Mouse (Mus musculus): ENCODE measurements around the gene Aktip. TPM values are rescaled to one million over a fixed set of nuclear protein-coding genes. Genes with fewer than 3 reads are reported as not detected.

Gene Aktip
- polyA plus RNA-seq, 1 experiment from 2014 or later = 52.5 TPM

GRCm38 (mm10) chr8:91176176-91176575 lies 23.6 kb downstream of the Aktip start:
- Histone ChIP-seq H3K4me1 (ENCODE audit: control insufficient read depth, insufficient read depth, low read length) (no peaks in the 10 kb centered on the region), H3K4me2 (ENCODE audit: low read depth, low read length) (no peak overlapping the region), H3K9ac (ENCODE audit: low read length) (no peak overlapping the region), H3K9me3 (replicated peaks; ENCODE audit: control insufficient read depth, low read length) (no peaks in the 10 kb centered on the region), H3K4me3 (replicated peaks; ENCODE audit: low read length) (no peak overlapping the region), H3K27me3 (ENCODE audit: control insufficient read depth, insufficient read depth, low read length) (no peaks in the 10 kb centered on the region), H3K27ac (ENCODE audit: low read length) (no peak overlapping the region), H3K36me3 (ENCODE audit: control insufficient read depth, insufficient read depth, low read length) (no peaks in the 10 kb centered on the region)
- no peak for ATAC-seq (ENCODE audit: insufficient read depth, low FRiP score)
- WGBS = 69% methylated on average over 14 of the region's 14 CpGs

GRCm38 (mm10) chr8:91171605-91172004 lies 28.2 kb downstream of the Aktip start:
- no peaks in the 10 kb centered on the region for H3K4me1 ChIP-seq (ENCODE audit: control insufficient read depth, insufficient read depth, low read length)
- H3K36me3 ChIP-seq (ENCODE audit: control insufficient read depth, insufficient read depth, low read length) = no peaks in the 10 kb centered on the region
- H3K9me3 ChIP-seq (replicated peaks; ENCODE audit: control insufficient read depth, low read length) = no peaks in the 10 kb centered on the region
- no peak overlapping the region for H3K4me3 ChIP-seq (replicated peaks; ENCODE audit: low read length)
- no peaks in the 10 kb centered on the region for H3K27me3 ChIP-seq (ENCODE audit: control insufficient read depth, insufficient read depth, low read length)
- WGBS = 36% methylated on average over 13 of the region's 13 CpGs
- H3K4me2 ChIP-seq (ENCODE audit: low read depth, low read length) = no peak overlapping the region
- H3K9ac ChIP-seq (ENCODE audit: low read length) = no peak overlapping the region
- no peak for ATAC-seq (ENCODE audit: insufficient read depth, low FRiP score)
- no peak overlapping the region for H3K27ac ChIP-seq (ENCODE audit: low read length)

- no peak overlapping the region for H3K9ac ChIP-seq (ENCODE audit: low read length)
- H3K4me1 ChIP-seq (ENCODE audit: control insufficient read depth, insufficient read depth, low read length) = no peaks in the 10 kb centered on the region
- no peaks in the 10 kb centered on the region for H3K36me3 ChIP-seq (ENCODE audit: control insufficient read depth, insufficient read depth, low read length)
- whole genome bisulfite sequencing = 52% methylated on average over 14 of the region's 14 CpGs
- H3K27ac ChIP-seq (ENCODE audit: low read length) = no peak overlapping the region
- H3K4me2 ChIP-seq (ENCODE audit: low read depth, low read length) = no peak overlapping the region
- H3K27me3 ChIP-seq (ENCODE audit: control insufficient read depth, insufficient read depth, low read length) = no peaks in the 10 kb centered on the region
- no peaks in the 10 kb centered on the region for H3K9me3 ChIP-seq (replicated peaks; ENCODE audit: control insufficient read depth, low read length)
- H3K4me3 ChIP-seq (replicated peaks; ENCODE audit: low read length) = no peak overlapping the region
- no peak for ATAC-seq (ENCODE audit: insufficient read depth, low FRiP score)
Observed at GRCm38 (mm10) chr8:91170914-91171313, 28.9 kb downstream of the Aktip start.

- Histone ChIP-seq H3K4me2 (ENCODE audit: low read depth, low read length) (no peak overlapping the region), H3K27me3 (ENCODE audit: control insufficient read depth, insufficient read depth, low read length) (no peaks in the 10 kb centered on the region), H3K9me3 (replicated peaks; ENCODE audit: control insufficient read depth, low read length) (no peaks in the 10 kb centered on the region), H3K4me1 (ENCODE audit: control insufficient read depth, insufficient read depth, low read length) (no peaks in the 10 kb centered on the region), H3K9ac (ENCODE audit: low read length) (no peak overlapping the region), H3K27ac (ENCODE audit: low read length) (no peak overlapping the region), H3K4me3 (replicated peaks; ENCODE audit: low read length) (no peak overlapping the region), H3K36me3 (ENCODE audit: control insufficient read depth, insufficient read depth, low read length) (no peaks in the 10 kb centered on the region)
- no peak for ATAC-seq (ENCODE audit: insufficient read depth, low FRiP score)
- 59% methylated on average over 6 of the region's 6 CpGs for WGBS
Observed at GRCm38 (mm10) chr8:91170152-91170551, 29.6 kb downstream of the Aktip start.

GRCm38 (mm10) chr8:91159959-91160800 lies 39.6 kb downstream of the Aktip start:
- ATAC-seq (ENCODE audit: insufficient read depth, low FRiP score) = no peak
- no peaks in the 10 kb centered on the region for H3K27me3 ChIP-seq (ENCODE audit: control insufficient read depth, insufficient read depth, low read length)
- no peak overlapping the region for H3K27ac ChIP-seq (ENCODE audit: low read length)
- H3K4me1 ChIP-seq (ENCODE audit: control insufficient read depth, insufficient read depth, low read length) = no peaks in the 10 kb centered on the region
- no peaks in the 10 kb centered on the region for H3K9me3 ChIP-seq (replicated peaks; ENCODE audit: control insufficient read depth, low read length)
- no peaks in the 10 kb centered on the region for H3K36me3 ChIP-seq (ENCODE audit: control insufficient read depth, insufficient read depth, low read length)
- H3K4me2 ChIP-seq (ENCODE audit: low read depth, low read length) = no peak overlapping the region
- WGBS = 49% methylated on average over 15 of the region's 15 CpGs
- H3K9ac ChIP-seq (ENCODE audit: low read length) = no peak overlapping the region
- no peak overlapping the region for H3K4me3 ChIP-seq (replicated peaks; ENCODE audit: low read length)

GRCm38 (mm10) chr8:91158617-91159016 lies 41.2 kb downstream of the Aktip start:
- 89% methylated on average over 10 of the region's 10 CpGs for whole genome bisulfite sequencing
- no peaks in the 10 kb centered on the region for H3K36me3 ChIP-seq (ENCODE audit: control insufficient read depth, insufficient read depth, low read length)
- no peak for ATAC-seq (ENCODE audit: insufficient read depth, low FRiP score)
- H3K4me1 ChIP-seq (ENCODE audit: control insufficient read depth, insufficient read depth, low read length) = no peaks in the 10 kb centered on the region
- no peak overlapping the region for H3K4me3 ChIP-seq (replicated peaks; ENCODE audit: low read length)
- H3K4me2 ChIP-seq (ENCODE audit: low read depth, low read length) = no peak overlapping the region
- H3K9ac ChIP-seq (ENCODE audit: low read length) = no peak overlapping the region
- no peaks in the 10 kb centered on the region for H3K27me3 ChIP-seq (ENCODE audit: control insufficient read depth, insufficient read depth, low read length)
- no peak overlapping the region for H3K27ac ChIP-seq (ENCODE audit: low read length)
- no peaks in the 10 kb centered on the region for H3K9me3 ChIP-seq (replicated peaks; ENCODE audit: control insufficient read depth, low read length)

GRCm38 (mm10) chr8:91154564-91154963 lies 45.2 kb downstream of the Aktip start:
- no peak for ATAC-seq (ENCODE audit: insufficient read depth, low FRiP score)

GRCm38 (mm10) chr8:91153831-91154230 lies 45.9 kb downstream of the Aktip start:
- 76% methylated on average over 3 of the region's 3 CpGs for WGBS
- Histone ChIP-seq H3K27ac (ENCODE audit: low read length) (no peak overlapping the region), H3K36me3 (ENCODE audit: control insufficient read depth, insufficient read depth, low read length) (no peaks in the 10 kb centered on the region), H3K27me3 (ENCODE audit: control insufficient read depth, insufficient read depth, low read length) (no peaks in the 10 kb centered on the region), H3K4me2 (ENCODE audit: low read depth, low read length) (no peak overlapping the region), H3K4me1 (ENCODE audit: control insufficient read depth, insufficient read depth, low read length) (no peaks in the 10 kb centered on the region), H3K9me3 (replicated peaks; ENCODE audit: control insufficient read depth, low read length) (no peaks in the 10 kb centered on the region), H3K4me3 (replicated peaks; ENCODE audit: low read length) (no peak overlapping the region), H3K9ac (ENCODE audit: low read length) (no peak overlapping the region)
- ATAC-seq (ENCODE audit: insufficient read depth, low FRiP score) = no peak

More at GRCm38 (mm10) chr8:91154564-91154963, 45.2 kb downstream of the Aktip start:
- Histone ChIP-seq H3K9me3 (replicated peaks; ENCODE audit: control insufficient read depth, low read length) (no peaks in the 10 kb centered on the region), H3K27me3 (ENCODE audit: control insufficient read depth, insufficient read depth, low read length) (no peaks in the 10 kb centered on the region), H3K4me1 (ENCODE audit: control insufficient read depth, insufficient read depth, low read length) (no peaks in the 10 kb centered on the region), H3K27ac (ENCODE audit: low read length) (no peak overlapping the region), H3K9ac (ENCODE audit: low read length) (no peak overlapping the region), H3K36me3 (ENCODE audit: control insufficient read depth, insufficient read depth, low read length) (no peaks in the 10 kb centered on the region), H3K4me2 (ENCODE audit: low read depth, low read length) (no peak overlapping the region), H3K4me3 (replicated peaks; ENCODE audit: low read length) (no peak overlapping the region)
- whole genome bisulfite sequencing = 56% methylated on average over 6 of the region's 6 CpGs

- ATAC-seq (ENCODE audit: insufficient read depth, low FRiP score) = no peak
- no peaks in the 10 kb centered on the region for H3K27me3 ChIP-seq (ENCODE audit: control insufficient read depth, insufficient read depth, low read length)
- no peaks in the 10 kb centered on the region for H3K36me3 ChIP-seq (ENCODE audit: control insufficient read depth, insufficient read depth, low read length)
- no peak overlapping the region for H3K27ac ChIP-seq (ENCODE audit: low read length)
- WGBS = 90% methylated on average over 7 of the region's 7 CpGs
- H3K4me1 ChIP-seq (ENCODE audit: control insufficient read depth, insufficient read depth, low read length) = no peaks in the 10 kb centered on the region
- no peak overlapping the region for H3K4me2 ChIP-seq (ENCODE audit: low read depth, low read length)
- H3K4me3 ChIP-seq (replicated peaks; ENCODE audit: low read length) = no peak overlapping the region
- no peak overlapping the region for H3K9ac ChIP-seq (ENCODE audit: low read length)
- H3K9me3 ChIP-seq (replicated peaks; ENCODE audit: control insufficient read depth, low read length) = no peaks in the 10 kb centered on the region
Observed at GRCm38 (mm10) chr8:91151531-91151930, 48.2 kb downstream of the Aktip start.
